Mouse (Mus musculus): ENCODE data around the gene Adora3.

The Adora3 gene

GRCm38 (mm10) chr3:105951348-105951747 lies 80.7 kb downstream of the Adora3 start:
- DNase-seq, result no peak

GRCm38 (mm10) chr3:105957235-105957634 lies 86.6 kb downstream of the Adora3 start:
- DNase-seq, result no peak

- no peak for DNase-seq
Measured at GRCm38 (mm10) chr3:105958204-105958603, 87.5 kb downstream of the Adora3 start.

Data from right cerebral cortex, postnatal 14 days (tissue).